ENCODE assay signal across 10 mouse cellular contexts in genomic region chr7:100561861-100562587, GRCm38 (mm10). TPM values are rescaled to one million over a fixed set of nuclear protein-coding genes. Genes with fewer than 3 reads are reported as not detected.
DNase-seq lines count a peak whose midpoint lies in the region; ATAC-seq lines count a peak whose summit lies in the region.
"Had no signal": no experiment of that assay in that cellular context is flagged by ENCODE, and none has a peak within 500 bp of the region (broad histone marks: within the 10 kb centered on the region; RNA-seq: fewer than 3 reads in every experiment).

No protein-coding gene starts in this region.

- H3K9ac ChIP-seq in heart, embryonic 12.5 days, result no peak overlapping the region
- H3K9ac ChIP-seq in midbrain, embryonic 14.5 days (replicated peaks; ENCODE audit: low read length), result peak overlapping the region; percentile 12; the same call in 1 of the 2 replicates
- H3K9ac ChIP-seq: limb, embryonic 15.5 days had no signal

- peaks cover 4% of the 10 kb centered on the region; the same call in 1 of the 2 replicates for H3K4me1 ChIP-seq in heart, embryonic 12.5 days (replicated peaks)
- H3K4me1 ChIP-seq in brown adipose tissue, adult 24 weeks (ENCODE audit: control insufficient read depth, insufficient read depth, insufficient read length, low read length), result no peaks in the 10 kb centered on the region
- H3K4me1 ChIP-seq in hindbrain, embryonic 10.5 days (replicated peaks), result no peaks in the 10 kb centered on the region; the same call in 1 of the 2 replicates
- H3K4me1 ChIP-seq in midbrain, embryonic 14.5 days (ENCODE audit: control insufficient read depth, insufficient read depth, low read length), result peaks cover 12% of the 10 kb centered on the region; the same call in 1 of the 2 replicates
- H3K4me1 ChIP-seq: limb, embryonic 15.5 days had no signal

- H3K27me3 ChIP-seq in heart, embryonic 12.5 days (replicated peaks), result no peaks in the 10 kb centered on the region
- no peaks in the 10 kb centered on the region for H3K27me3 ChIP-seq in hindbrain, embryonic 10.5 days (ENCODE audit: insufficient read depth, poor library complexity, severe bottlenecking)
- H3K27me3 ChIP-seq in midbrain, embryonic 14.5 days (ENCODE audit: control insufficient read depth, insufficient read depth, low read length), result no peaks in the 10 kb centered on the region
- H3K27me3 ChIP-seq: CH12.LX; limb, embryonic 15.5 days had no signal

- DNase-seq in heart, postnatal 25 days (ENCODE audit: low spot score), result no peak
- DNase-seq in hindbrain, embryonic 10.5 days (ENCODE audit: low spot score), result no peak
- DNase-seq in midbrain, embryonic 14.5 days, result peak; percentile 65
- no peak for DNase-seq in kidney, postnatal 4 days
- DNase-seq in layer of hippocampus, postnatal 36 days, result no peak
- DNase-seq: cerebellum, adult 8-10 months had no signal

- no peak for ATAC-seq in heart, embryonic 12.5 days (ENCODE audit: insufficient number of reproducible peaks, low FRiP score)
- ATAC-seq in midbrain, embryonic 14.5 days (ENCODE audit: low FRiP score, low TSS enrichment), result peak; percentile 70; the same call in 1 of the 2 replicates

- no peaks in the 10 kb centered on the region for H3K9me3 ChIP-seq in heart, embryonic 12.5 days (replicated peaks)
- no peaks in the 10 kb centered on the region for H3K9me3 ChIP-seq in hindbrain, embryonic 10.5 days
- no peaks in the 10 kb centered on the region for H3K9me3 ChIP-seq in midbrain, embryonic 14.5 days (ENCODE audit: control insufficient read depth, low read length)
- H3K9me3 ChIP-seq: limb, embryonic 15.5 days had no signal

- no peak overlapping the region for H3K4me2 ChIP-seq in heart, embryonic 12.5 days
- H3K4me2 ChIP-seq in midbrain, embryonic 14.5 days (ENCODE audit: low read length), result no peak overlapping the region
- H3K4me2 ChIP-seq: limb, embryonic 15.5 days had no signal

- no peak overlapping the region for H3K4me3 ChIP-seq in heart, embryonic 12.5 days
- H3K4me3 ChIP-seq in brown adipose tissue, adult 24 weeks (ENCODE audit: insufficient read depth, low read depth, low read length), result no peak overlapping the region
- H3K4me3 ChIP-seq in hindbrain, embryonic 10.5 days, result no peak overlapping the region
- H3K4me3 ChIP-seq in midbrain, embryonic 14.5 days (replicated peaks; ENCODE audit: low read depth, low read length), result no peak overlapping the region
- H3K4me3 ChIP-seq: limb, embryonic 15.5 days had no signal

- 0 out of 2 replicates have a peak overlapping the region, but pooled peaks have one; percentile 22 for H3K27ac ChIP-seq in heart, embryonic 12.5 days (ENCODE audit: poor library complexity, severe bottlenecking)
- peak overlapping the region; percentile 54 for H3K27ac ChIP-seq in brown adipose tissue, adult 24 weeks (replicated peaks; ENCODE audit: low read depth, low read length)
- H3K27ac ChIP-seq in hindbrain, embryonic 10.5 days, result peak overlapping the region; percentile 59; the same call in 1 of the 2 replicates
- peak overlapping the region; percentile 83 for H3K27ac ChIP-seq in midbrain, embryonic 14.5 days (replicated peaks; ENCODE audit: low read depth, low read length)
- H3K27ac ChIP-seq: limb, embryonic 15.5 days had no signal

- intact Hi-C loops in heart, postnatal 25 days (cut with DNase I), result no loop called here

- WGBS in heart, embryonic 12.5 days, result 79% methylated on average over 11 of the region's 11 CpGs
- 82% methylated on average over 11 of the region's 11 CpGs for WGBS in hindbrain, embryonic 10.5 days
- 52% methylated on average over 11 of the region's 11 CpGs for WGBS in midbrain, embryonic 14.5 days

- H3K36me3 ChIP-seq in heart, embryonic 12.5 days, result peaks cover 15% of the 10 kb centered on the region
- peaks cover 7% of the 10 kb centered on the region for H3K36me3 ChIP-seq in hindbrain, embryonic 10.5 days
- 0 out of 2 replicates have a peak, but pooled peaks cover 3% of the 10 kb centered on the region for H3K36me3 ChIP-seq in midbrain, embryonic 14.5 days (ENCODE audit: control insufficient read depth, insufficient read depth, low read length)

RNA-seq across cellular contexts. Expression of gene Coa4, which starts 25.2 kb away (rescaled TPM):
- polyA plus RNA-seq in heart, embryonic 12.5 days (2016; fragmentation: Nextera tagmentation; extraction: Ambion mirVana), result 18.9 and 19.2 TPM in 2 replicates
- total RNA-seq in heart, postnatal 25 days (2021), result 10 to 100 TPM; 14.1 to 16.3 TPM
- 6.4 and 11.6 TPM in 2 replicates for polyA plus RNA-seq in brown adipose tissue, adult 24 weeks (2012; ENCODE audit: insufficient read depth, insufficient read length, missing spikeins)
- 20.4 and 23.3 TPM in 2 replicates for polyA plus RNA-seq in hindbrain, embryonic 10.5 days (2016; fragmentation: Nextera tagmentation; extraction: Ambion mirVana)
- 16.5 and 16.6 TPM in 2 replicates for polyA plus RNA-seq in midbrain, embryonic 14.5 days (2014; fragmentation: Nextera tagmentation; extraction: Ambion mirVana)
- total RNA-seq in layer of hippocampus, postnatal 36 days (2021), result 10 to 100 TPM in 1 of 2 experiments, 1 to 10 TPM in 1; 8.3 to 10.8 TPM

RNA-seq across cellular contexts. Expression of gene Rab6a, which starts 45.2 kb away (rescaled TPM):
- polyA plus RNA-seq in heart, embryonic 12.5 days (2016; fragmentation: Nextera tagmentation; extraction: Ambion mirVana), result 122 and 124 TPM in 2 replicates
- 10 to 100 TPM; 61.3 to 68.2 TPM for total RNA-seq in heart, postnatal 25 days (2021)
- polyA plus RNA-seq in brown adipose tissue, adult 24 weeks (2012; ENCODE audit: insufficient read depth, insufficient read length, missing spikeins), result 56.8 and 70.0 TPM in 2 replicates
- 111 and 117 TPM in 2 replicates for polyA plus RNA-seq in hindbrain, embryonic 10.5 days (2016; fragmentation: Nextera tagmentation; extraction: Ambion mirVana)
- 272 and 300 TPM in 2 replicates for polyA plus RNA-seq in midbrain, embryonic 14.5 days (2014; fragmentation: Nextera tagmentation; extraction: Ambion mirVana)
- 100 to 1,000 TPM; 359 to 385 TPM for total RNA-seq in layer of hippocampus, postnatal 36 days (2021)

RNA-seq across cellular contexts. Expression of gene Mrpl48, which starts 46.1 kb away (rescaled TPM):
- polyA plus RNA-seq in heart, embryonic 12.5 days (2016; fragmentation: Nextera tagmentation; extraction: Ambion mirVana), result 74.3 and 76.2 TPM in 2 replicates
- total RNA-seq in heart, postnatal 25 days (2021), result 10 to 100 TPM; 67.1 to 79.0 TPM
- polyA plus RNA-seq in brown adipose tissue, adult 24 weeks (2012; ENCODE audit: insufficient read depth, insufficient read length, missing spikeins), result 125 and 158 TPM in 2 replicates
- polyA plus RNA-seq in hindbrain, embryonic 10.5 days (2016; fragmentation: Nextera tagmentation; extraction: Ambion mirVana), result 57.9 and 66.6 TPM in 2 replicates
- 91.3 and 95.9 TPM in 2 replicates for polyA plus RNA-seq in midbrain, embryonic 14.5 days (2014; fragmentation: Nextera tagmentation; extraction: Ambion mirVana)
- total RNA-seq in layer of hippocampus, postnatal 36 days (2021), result 10 to 100 TPM; 64.2 to 69.7 TPM

RNA-seq across cellular contexts. Expression of gene Dnajb13, which starts 47.3 kb away (rescaled TPM):
- polyA plus RNA-seq in heart, embryonic 12.5 days (2016; fragmentation: Nextera tagmentation; extraction: Ambion mirVana), result 0.10 and 0.28 TPM in 2 replicates
- total RNA-seq in heart, postnatal 25 days (2021), result not detected
- 2.6 and 2.7 TPM in 2 replicates for polyA plus RNA-seq in brown adipose tissue, adult 24 weeks (2012; ENCODE audit: insufficient read depth, insufficient read length, missing spikeins)
- 1.9 and 9.2 TPM in 2 replicates for polyA plus RNA-seq in hindbrain, embryonic 10.5 days (2016; fragmentation: Nextera tagmentation; extraction: Ambion mirVana)
- polyA plus RNA-seq in midbrain, embryonic 14.5 days (2014; fragmentation: Nextera tagmentation; extraction: Ambion mirVana), result 2.0 and 3.7 TPM in 2 replicates
- under 1 TPM; 0.43 to 0.50 TPM for total RNA-seq in layer of hippocampus, postnatal 36 days (2021)

Comparison
In these comparisons a context has a peak if more than half of its experiments do, and no peak if none do; other contexts are left out.
1. H3K27ac ChIP-seq: peak in every context shown above with its lines; median percentile 83 in midbrain, embryonic 14.5 days; 59 in hindbrain, embryonic 10.5 days; 54 in brown adipose tissue, adult 24 weeks; 22 in heart, embryonic 12.5 days.